Mouse (Mus musculus): ENCODE data around the gene Gpr87. TPM values are rescaled to one million over a fixed set of nuclear protein-coding genes. Genes with fewer than 3 reads are reported as not detected.

The Gpr87 gene
- polyA plus RNA-seq, 1 experiment from 2014 or later = 7.4 TPM

Other genes starting within 250 kb of the Gpr87 start
- 3.3 and 3.4 TPM in 2 replicates for gene Med12l, start 189.3 kb downstream of the Gpr87 start, polyA plus RNA-seq (2014; fragmentation: Nextera tagmentation; extraction: Ambion mirVana)
- 0.80 and 1.1 TPM in 2 replicates for gene Gpr171, start 93.3 kb downstream of the Gpr87 start, polyA plus RNA-seq (2014; fragmentation: Nextera tagmentation; extraction: Ambion mirVana)
- 1.8 and 2.1 TPM in 2 replicates for gene P2ry14, start 41.5 kb downstream of the Gpr87 start, polyA plus RNA-seq (2014; fragmentation: Nextera tagmentation; extraction: Ambion mirVana)
- 2.0 and 2.5 TPM in 2 replicates for gene P2ry13, start 15.8 kb upstream of the Gpr87 start, polyA plus RNA-seq (2014; fragmentation: Nextera tagmentation; extraction: Ambion mirVana)
- gene P2ry12, start 67.8 kb upstream of the Gpr87 start, polyA plus RNA-seq (2014; fragmentation: Nextera tagmentation; extraction: Ambion mirVana) = 2.8 and 3.7 TPM in 2 replicates
- gene Igsf10, start 149.3 kb upstream of the Gpr87 start, polyA plus RNA-seq (2014; fragmentation: Nextera tagmentation; extraction: Ambion mirVana) = 24.3 and 26.0 TPM in 2 replicates